Comparison of ENCODE assay signal across 8 mouse cellular contexts in genomic region chr17:12792422-12793206, GRCm38 (mm10). TPM values are rescaled to one million over a fixed set of nuclear protein-coding genes. Genes with fewer than 3 reads are reported as not detected.
DNase-seq lines count a peak whose midpoint lies in the region; ATAC-seq and TF ChIP-seq lines count a peak whose summit lies in the region.

No protein-coding gene starts in this region.

- ATAC-seq in hindbrain, embryonic 12.5 days (ENCODE audit: low FRiP score), result no peak
- no peak for ATAC-seq in hindbrain, embryonic 14.5 days (ENCODE audit: low FRiP score)
- ATAC-seq in kidney, embryonic 15.5 days (replicated peaks; ENCODE audit: low FRiP score), result peak; percentile 31; the same call in 1 of the 2 replicates
- peak; percentile 78 for ATAC-seq in lung, postnatal 0 days
- no peak for ATAC-seq in forebrain, embryonic 11.5 days (replicated peaks; ENCODE audit: low FRiP score)
- no peak for ATAC-seq in forebrain, embryonic 13.5 days

- no peaks in the 10 kb centered on the region for H3K27me3 ChIP-seq in hindbrain, embryonic 12.5 days
- no peaks in the 10 kb centered on the region for H3K27me3 ChIP-seq in hindbrain, embryonic 14.5 days (ENCODE audit: control insufficient read depth, insufficient read depth, low read length)
- H3K27me3 ChIP-seq in kidney, embryonic 15.5 days, result no peaks in the 10 kb centered on the region
- no peaks in the 10 kb centered on the region for H3K27me3 ChIP-seq in lung, postnatal 0 days (replicated peaks; ENCODE audit: insufficient read depth, low read length)
- H3K27me3 ChIP-seq in forebrain, embryonic 11.5 days (ENCODE audit: control insufficient read depth, insufficient read depth, low read length), result no peaks in the 10 kb centered on the region
- H3K27me3 ChIP-seq in forebrain, embryonic 13.5 days, result no peaks in the 10 kb centered on the region

- no peaks in the 10 kb centered on the region for H3K36me3 ChIP-seq in hindbrain, embryonic 12.5 days
- H3K36me3 ChIP-seq in hindbrain, embryonic 14.5 days (replicated peaks; ENCODE audit: control insufficient read depth, insufficient read depth), result no peaks in the 10 kb centered on the region
- peaks cover 17% of the 10 kb centered on the region for H3K36me3 ChIP-seq in kidney, embryonic 15.5 days
- H3K36me3 ChIP-seq in lung, postnatal 0 days (ENCODE audit: insufficient read depth, low read length), result no peaks in the 10 kb centered on the region
- H3K36me3 ChIP-seq in forebrain, embryonic 11.5 days (ENCODE audit: control insufficient read depth, insufficient read depth, low read length), result no peaks in the 10 kb centered on the region
- H3K36me3 ChIP-seq in forebrain, embryonic 13.5 days (ENCODE audit: poor library complexity, severe bottlenecking), result no peaks in the 10 kb centered on the region; the same call in 1 of the 2 replicates

- no peak overlapping the region for H3K4me3 ChIP-seq in hindbrain, embryonic 12.5 days
- no peak overlapping the region for H3K4me3 ChIP-seq in hindbrain, embryonic 14.5 days (replicated peaks; ENCODE audit: low read length)
- no peak overlapping the region for H3K4me3 ChIP-seq in kidney, embryonic 15.5 days (replicated peaks)
- no peak overlapping the region for H3K4me3 ChIP-seq in lung, postnatal 0 days (ENCODE audit: low read depth, low read length)
- no peak overlapping the region for H3K4me3 ChIP-seq in layer of hippocampus, adult 2 months
- no peak overlapping the region for H3K4me3 ChIP-seq in forebrain, embryonic 11.5 days (ENCODE audit: low read depth, low read length)
- H3K4me3 ChIP-seq in forebrain, embryonic 13.5 days, result no peak overlapping the region

- H3K9me3 ChIP-seq in hindbrain, embryonic 12.5 days (replicated peaks), result no peaks in the 10 kb centered on the region
- no peaks in the 10 kb centered on the region for H3K9me3 ChIP-seq in hindbrain, embryonic 14.5 days (ENCODE audit: control insufficient read depth, low read length)
- peaks cover 10% of the 10 kb centered on the region for H3K9me3 ChIP-seq in kidney, embryonic 15.5 days (replicated peaks)
- no peaks in the 10 kb centered on the region for H3K9me3 ChIP-seq in lung, postnatal 0 days (ENCODE audit: low read length)
- H3K9me3 ChIP-seq in forebrain, embryonic 11.5 days (ENCODE audit: control insufficient read depth, low read length), result no peaks in the 10 kb centered on the region
- 0 out of 2 replicates have a peak, but pooled peaks cover 6% of the 10 kb centered on the region for H3K9me3 ChIP-seq in forebrain, embryonic 13.5 days (replicated peaks)

- peak; percentile 21; the same call in 1 of the 2 replicates for TF ChIP-seq CTCF in lung, postnatal 0 days (IDR thresholded peaks at IDR 0.05)
- TF ChIP-seq CTCF in layer of hippocampus, adult 2 months (conservative IDR thresholded peaks at IDR 0.05), result no peak

- no peak overlapping the region for H3K4me2 ChIP-seq in hindbrain, embryonic 12.5 days (replicated peaks)
- no peak overlapping the region for H3K4me2 ChIP-seq in hindbrain, embryonic 14.5 days (replicated peaks)
- no peak overlapping the region for H3K4me2 ChIP-seq in kidney, embryonic 15.5 days
- H3K4me2 ChIP-seq in lung, postnatal 0 days (replicated peaks; ENCODE audit: low read depth, low read length), result no peak overlapping the region
- H3K4me2 ChIP-seq in forebrain, embryonic 11.5 days (ENCODE audit: low read depth, low read length, severe bottlenecking), result no peak overlapping the region
- H3K4me2 ChIP-seq in forebrain, embryonic 13.5 days, result no peak overlapping the region

- no peak for DNase-seq in hindbrain, embryonic 14.5 days (ENCODE audit: low spot score)
- peak; percentile 87 to 93 for DNase-seq in heart, adult 18-20 months
- peak; percentile 93 for DNase-seq in lung, postnatal 0 days (ENCODE audit: low spot score)
- DNase-seq in layer of hippocampus, adult 2 months (ENCODE audit: low spot score in 2 of 2), result no peak
- DNase-seq in forebrain, embryonic 11.5 days (ENCODE audit: low spot score), result no peak

- WGBS in hindbrain, embryonic 12.5 days, result 84% methylated on average over 11 of the region's 11 CpGs
- 70% methylated on average over 11 of the region's 11 CpGs for WGBS in hindbrain, embryonic 14.5 days
- 64% methylated on average over 11 of the region's 11 CpGs for WGBS in kidney, embryonic 15.5 days
- whole genome bisulfite sequencing in lung, postnatal 0 days, result 21% methylated on average over 11 of the region's 11 CpGs
- 78% methylated on average over 11 of the region's 11 CpGs for WGBS in forebrain, embryonic 11.5 days
- 84% methylated on average over 11 of the region's 11 CpGs for WGBS in forebrain, embryonic 13.5 days

- no peak overlapping the region for H3K9ac ChIP-seq in hindbrain, embryonic 12.5 days
- H3K9ac ChIP-seq in hindbrain, embryonic 14.5 days, result no peak overlapping the region
- H3K9ac ChIP-seq in kidney, embryonic 15.5 days, result no peak overlapping the region
- no peak overlapping the region for H3K9ac ChIP-seq in lung, postnatal 0 days (replicated peaks; ENCODE audit: low read depth)
- no peak overlapping the region for H3K9ac ChIP-seq in forebrain, embryonic 11.5 days (ENCODE audit: low read length)
- no peak overlapping the region for H3K9ac ChIP-seq in forebrain, embryonic 13.5 days

- peaks cover 22% of the 10 kb centered on the region for H3K4me1 ChIP-seq in hindbrain, embryonic 12.5 days
- peaks cover 29% of the 10 kb centered on the region for H3K4me1 ChIP-seq in hindbrain, embryonic 14.5 days (replicated peaks; ENCODE audit: control insufficient read depth, insufficient read depth, low read length)
- peaks cover 52% of the 10 kb centered on the region for H3K4me1 ChIP-seq in kidney, embryonic 15.5 days
- H3K4me1 ChIP-seq in lung, postnatal 0 days (ENCODE audit: insufficient read depth, low read depth, low read length), result peaks cover 30% of the 10 kb centered on the region
- H3K4me1 ChIP-seq in forebrain, embryonic 11.5 days (replicated peaks; ENCODE audit: control insufficient read depth, insufficient read depth, low read length), result no peaks in the 10 kb centered on the region; the same call in 1 of the 2 replicates
- H3K4me1 ChIP-seq in forebrain, embryonic 13.5 days, result peaks cover 20% of the 10 kb centered on the region

- peak overlapping the region; percentile 44; the same call in 1 of the 2 replicates for H3K27ac ChIP-seq in hindbrain, embryonic 12.5 days
- no peak overlapping the region for H3K27ac ChIP-seq in hindbrain, embryonic 14.5 days
- H3K27ac ChIP-seq in kidney, embryonic 15.5 days, result peak overlapping the region; percentile 78
- peak overlapping the region; percentile 74 for H3K27ac ChIP-seq in lung, postnatal 0 days (ENCODE audit: low read length)
- H3K27ac ChIP-seq in layer of hippocampus, adult 2 months, result no peak overlapping the region
- H3K27ac ChIP-seq in forebrain, embryonic 11.5 days (ENCODE audit: low read depth, low read length), result no peak overlapping the region
- H3K27ac ChIP-seq in forebrain, embryonic 13.5 days, result no peak overlapping the region

- TF ChIP-seq EP300 in lung, postnatal 0 days (IDR thresholded peaks at IDR 0.05), result peak; percentile 73

RNA-seq across cellular contexts. Expression of gene Igf2r, which starts 23.1 kb away (rescaled TPM):
- polyA plus RNA-seq in hindbrain, embryonic 12.5 days (2016; fragmentation: Nextera tagmentation; extraction: Ambion mirVana), result 27.5 and 30.4 TPM in 2 replicates
- polyA plus RNA-seq in hindbrain, embryonic 14.5 days (2014; fragmentation: Nextera tagmentation; extraction: Ambion mirVana), result 13.1 and 14.9 TPM in 2 replicates
- total RNA-seq in heart, adult 18-20 months (2021), result 100 to 1,000 TPM; 111 to 115 TPM
- 30.1 and 34.6 TPM in 2 replicates for polyA plus RNA-seq in kidney, embryonic 15.5 days (2015; fragmentation: Nextera tagmentation; extraction: Ambion mirVana)
- 26.7 and 27.9 TPM in 2 replicates for polyA plus RNA-seq in lung, postnatal 0 days (2015; fragmentation: Nextera tagmentation; extraction: Ambion mirVana)
- total RNA-seq in layer of hippocampus, adult 2 months (2021), result 10 to 100 TPM; 27.9 to 30.3 TPM
- 21.0 and 21.7 TPM in 2 replicates for polyA plus RNA-seq in forebrain, embryonic 11.5 days (2014; fragmentation: Nextera tagmentation; extraction: Ambion mirVana)
- polyA plus RNA-seq in forebrain, embryonic 13.5 days (2015; fragmentation: Nextera tagmentation; extraction: Ambion mirVana), result 10.5 and 11.7 TPM in 2 replicates

Comparison
In these comparisons a context has a peak if more than half of its experiments do, and no peak if none do; other contexts are left out.
1. H3K27ac ChIP-seq: peak in hindbrain, embryonic 12.5 days (single experiment), kidney, embryonic 15.5 days (single experiment) and lung, postnatal 0 days (single experiment); none in hindbrain, embryonic 14.5 days (single experiment), layer of hippocampus, adult 2 months (single experiment), forebrain, embryonic 11.5 days (single experiment) and forebrain, embryonic 13.5 days (single experiment).
2. ATAC-seq: peak in kidney, embryonic 15.5 days (single experiment) and lung, postnatal 0 days (single experiment); none in hindbrain, embryonic 12.5 days (single experiment), hindbrain, embryonic 14.5 days (single experiment), forebrain, embryonic 11.5 days (single experiment) and forebrain, embryonic 13.5 days (single experiment).
3. DNase-seq: peak in heart, adult 18-20 months (2 of 2) and lung, postnatal 0 days (single experiment); none in hindbrain, embryonic 14.5 days (single experiment), layer of hippocampus, adult 2 months (0 of 2) and forebrain, embryonic 11.5 days (single experiment).